Comparison of ENCODE assay signal across 9 mouse cellular contexts in genomic region chr17:23738836-23739201, GRCm38 (mm10). TPM values are rescaled to one million over a fixed set of nuclear protein-coding genes. Genes with fewer than 3 reads are reported as not detected.
DNase-seq lines count a peak whose midpoint lies in the region; ATAC-seq and TF ChIP-seq lines count a peak whose summit lies in the region.
"Had no signal": no experiment of that assay in that cellular context is flagged by ENCODE, and none has a peak within 500 bp of the region (broad histone marks: within the 10 kb centered on the region; RNA-seq: fewer than 3 reads in every experiment).

No protein-coding gene starts in this region.

- H3K27me3 ChIP-seq in heart, embryonic 12.5 days (replicated peaks): peaks cover 67% of the 10 kb centered on the region
- peaks cover 29% of the 10 kb centered on the region for H3K27me3 ChIP-seq in hindbrain, embryonic 14.5 days (ENCODE audit: control insufficient read depth, insufficient read depth, low read length)
- peaks cover 34% of the 10 kb centered on the region for H3K27me3 ChIP-seq in midbrain, embryonic 11.5 days (ENCODE audit: control insufficient read depth, insufficient read depth, low read length)

- WGBS in heart, embryonic 12.5 days: 33% methylated on average over 2 of the region's 2 CpGs
- 20% methylated on average over 2 of the region's 2 CpGs for WGBS in hindbrain, embryonic 14.5 days
- WGBS in midbrain, embryonic 11.5 days: 30% methylated on average over 2 of the region's 2 CpGs

- no peak for TF ChIP-seq POLR2A in cortical plate, adult 2 months (IDR thresholded peaks at IDR 0.05; ENCODE audit: extremely low read depth, insufficient read depth, low read length)

- H3K4me3 ChIP-seq in heart, embryonic 12.5 days: peak overlapping the region; percentile 66
- H3K4me3 ChIP-seq in cortical plate, adult 2 months (ENCODE audit: insufficient read depth, low read length): peak overlapping the region; percentile 68; the same call in 1 of the 2 replicates
- peak overlapping the region; percentile 91 for H3K4me3 ChIP-seq in hindbrain, embryonic 14.5 days (replicated peaks; ENCODE audit: low read length)
- peak overlapping the region; percentile 66 for H3K4me3 ChIP-seq in midbrain, embryonic 11.5 days (ENCODE audit: low read depth, low read length)

- no peaks in the 10 kb centered on the region for H3K9me3 ChIP-seq in heart, embryonic 12.5 days (replicated peaks)
- no peaks in the 10 kb centered on the region for H3K9me3 ChIP-seq in hindbrain, embryonic 14.5 days (ENCODE audit: control insufficient read depth, low read length)
- H3K9me3 ChIP-seq in midbrain, embryonic 11.5 days (ENCODE audit: control insufficient read depth, low read length): no peaks in the 10 kb centered on the region

- TF ChIP-seq CTCF in cortical plate, adult 2 months (IDR thresholded peaks at IDR 0.05; ENCODE audit: extremely low read depth, insufficient read depth, low read length): no peak

- H3K36me3 ChIP-seq in heart, embryonic 12.5 days: peaks cover 32% of the 10 kb centered on the region
- H3K36me3 ChIP-seq in hindbrain, embryonic 14.5 days (replicated peaks; ENCODE audit: control insufficient read depth, insufficient read depth): peaks cover 23% of the 10 kb centered on the region; the same call in 1 of the 2 replicates
- no peaks in the 10 kb centered on the region; the same call in 1 of the 2 replicates for H3K36me3 ChIP-seq in midbrain, embryonic 11.5 days (ENCODE audit: control insufficient read depth, insufficient read depth, low read length)

- intact Hi-C loops in heart, postnatal 25 days (cut with DNase I): no loop called here

- no peak for DNase-seq in heart, postnatal 25 days (ENCODE audit: low spot score)
- no peak for DNase-seq in hindbrain, embryonic 14.5 days (ENCODE audit: low spot score)
- no peak for DNase-seq in midbrain, embryonic 11.5 days (ENCODE audit: low spot score, missing footprints)
- no peak for DNase-seq in frontal cortex, postnatal 36 days (ENCODE audit: low spot score in 2 of 2)
- no peak for DNase-seq in spleen, postnatal 10 days (ENCODE audit: low spot score in 2 of 2)
- no peak for DNase-seq in kidney, adult 8-10 months

- H3K4me1 ChIP-seq in heart, embryonic 12.5 days (replicated peaks): peaks cover 33% of the 10 kb centered on the region
- peaks cover 2% of the 10 kb centered on the region; the same call in 1 of the 2 replicates for H3K4me1 ChIP-seq in cortical plate, adult 2 months (ENCODE audit: control insufficient read depth, insufficient read depth, low read length)
- H3K4me1 ChIP-seq in hindbrain, embryonic 14.5 days (replicated peaks; ENCODE audit: control insufficient read depth, insufficient read depth, low read length): peaks cover 15% of the 10 kb centered on the region
- peaks cover 8% of the 10 kb centered on the region for H3K4me1 ChIP-seq in midbrain, embryonic 11.5 days (ENCODE audit: control insufficient read depth, insufficient read depth, low read length)

- ATAC-seq in heart, embryonic 12.5 days (ENCODE audit: insufficient number of reproducible peaks, low FRiP score): no peak
- no peak for ATAC-seq in hindbrain, embryonic 14.5 days (ENCODE audit: low FRiP score)
- ATAC-seq in midbrain, embryonic 11.5 days (ENCODE audit: low FRiP score): no peak

- H3K27ac ChIP-seq in heart, embryonic 12.5 days (ENCODE audit: poor library complexity, severe bottlenecking): no peak overlapping the region
- no peak overlapping the region for H3K27ac ChIP-seq in cortical plate, adult 2 months (ENCODE audit: insufficient read depth, low read length)
- H3K27ac ChIP-seq in hindbrain, embryonic 14.5 days: 0 out of 2 replicates have a peak overlapping the region, but pooled peaks have one; percentile 82
- H3K27ac ChIP-seq in midbrain, embryonic 11.5 days (ENCODE audit: low read depth, low read length): 0 out of 2 replicates have a peak overlapping the region, but pooled peaks have one; percentile 54

- peak overlapping the region; percentile 81; the same call in 1 of the 2 replicates for H3K9ac ChIP-seq in heart, embryonic 12.5 days
- peak overlapping the region; percentile 94 for H3K9ac ChIP-seq in hindbrain, embryonic 14.5 days
- peak overlapping the region; percentile 68 for H3K9ac ChIP-seq in midbrain, embryonic 11.5 days (ENCODE audit: low read length)

- peak overlapping the region; percentile 98 for H3K4me2 ChIP-seq in heart, embryonic 12.5 days
- peak overlapping the region; percentile 70 for H3K4me2 ChIP-seq in hindbrain, embryonic 14.5 days (replicated peaks)
- H3K4me2 ChIP-seq in midbrain, embryonic 11.5 days: peak overlapping the region; percentile 99

RNA-seq across cellular contexts. Expression of gene Paqr4, which starts 1.8 kb away (rescaled TPM):
- polyA plus RNA-seq in heart, embryonic 12.5 days (2016; fragmentation: Nextera tagmentation; extraction: Ambion mirVana): 10.3 and 11.2 TPM in 2 replicates
- 10 to 100 TPM; 26.1 to 29.5 TPM for total RNA-seq in heart, postnatal 25 days (2021)
- 61.8 and 65.7 TPM in 2 replicates for polyA plus RNA-seq in cortical plate, adult 2 months (2012; rRNA removed)
- polyA plus RNA-seq in hindbrain, embryonic 14.5 days (2014; fragmentation: Nextera tagmentation; extraction: Ambion mirVana): 57.5 and 62.8 TPM in 2 replicates
- polyA plus RNA-seq in midbrain, embryonic 11.5 days (2014; fragmentation: Nextera tagmentation; extraction: Ambion mirVana): 29.5 and 30.2 TPM in 2 replicates

RNA-seq across cellular contexts. Expression of gene Kremen2, which starts 6.8 kb away (rescaled TPM):
- 0.17 and 0.33 TPM in 2 replicates for polyA plus RNA-seq in heart, embryonic 12.5 days (2016; fragmentation: Nextera tagmentation; extraction: Ambion mirVana)
- not detected for total RNA-seq in heart, postnatal 25 days (2021)
- polyA plus RNA-seq in cortical plate, adult 2 months (2012; rRNA removed): 0.85 and 0.96 TPM in 2 replicates
- 0.74 and 0.90 TPM in 2 replicates for polyA plus RNA-seq in hindbrain, embryonic 14.5 days (2014; fragmentation: Nextera tagmentation; extraction: Ambion mirVana)
- 0.58 and 0.63 TPM in 2 replicates for polyA plus RNA-seq in midbrain, embryonic 11.5 days (2014; fragmentation: Nextera tagmentation; extraction: Ambion mirVana)
- total RNA-seq: liver, adult 2 months had no signal

RNA-seq across cellular contexts. Expression of gene Pkmyt1, which starts 12.7 kb away (rescaled TPM):
- polyA plus RNA-seq in heart, embryonic 12.5 days (2016; fragmentation: Nextera tagmentation; extraction: Ambion mirVana): 32.4 and 32.7 TPM in 2 replicates
- total RNA-seq in heart, postnatal 25 days (2021): 1 to 10 TPM; 1.4 to 1.5 TPM
- 10.3 and 10.6 TPM in 2 replicates for polyA plus RNA-seq in cortical plate, adult 2 months (2012; rRNA removed)
- polyA plus RNA-seq in hindbrain, embryonic 14.5 days (2014; fragmentation: Nextera tagmentation; extraction: Ambion mirVana): 16.9 and 17.7 TPM in 2 replicates
- 29.3 and 33.7 TPM in 2 replicates for polyA plus RNA-seq in midbrain, embryonic 11.5 days (2014; fragmentation: Nextera tagmentation; extraction: Ambion mirVana)

RNA-seq across cellular contexts. Expression of gene 1520401A03Rik, which starts 16.2 kb away (rescaled TPM):
- 0.18 TPM in 1 of 2 replicates, not detected in the other for polyA plus RNA-seq in heart, embryonic 12.5 days (2016; fragmentation: Nextera tagmentation; extraction: Ambion mirVana)
- total RNA-seq in heart, postnatal 25 days (2021): not detected
- 0.21 TPM in 2 replicates for polyA plus RNA-seq in cortical plate, adult 2 months (2012; rRNA removed)
- polyA plus RNA-seq in hindbrain, embryonic 14.5 days (2014; fragmentation: Nextera tagmentation; extraction: Ambion mirVana): 0.09 and 0.18 TPM in 2 replicates
- polyA plus RNA-seq in midbrain, embryonic 11.5 days (2014; fragmentation: Nextera tagmentation; extraction: Ambion mirVana): not detected in 2 replicates
- total RNA-seq: liver, adult 2 months had no signal
- polyA plus RNA-seq: liver, adult 2 months had no signal

RNA-seq across cellular contexts. Expression of gene Flywch1, which starts 32.6 kb away (rescaled TPM):
- 64.1 and 67.5 TPM in 2 replicates for polyA plus RNA-seq in heart, embryonic 12.5 days (2016; fragmentation: Nextera tagmentation; extraction: Ambion mirVana)
- total RNA-seq in heart, postnatal 25 days (2021): 10 to 100 TPM; 29.7 to 33.2 TPM
- 257 and 259 TPM in 2 replicates for polyA plus RNA-seq in cortical plate, adult 2 months (2012; rRNA removed)
- 179 and 183 TPM in 2 replicates for polyA plus RNA-seq in hindbrain, embryonic 14.5 days (2014; fragmentation: Nextera tagmentation; extraction: Ambion mirVana)
- 125 and 142 TPM in 2 replicates for polyA plus RNA-seq in midbrain, embryonic 11.5 days (2014; fragmentation: Nextera tagmentation; extraction: Ambion mirVana)

Comparison
In these comparisons a context has a peak if more than half of its experiments do, and no peak if none do; other contexts are left out.
1. H3K27ac ChIP-seq: peak in hindbrain, embryonic 14.5 days (single experiment) and midbrain, embryonic 11.5 days (single experiment); none in heart, embryonic 12.5 days (single experiment) and cortical plate, adult 2 months (single experiment).
2. Peak in every context shown above with its lines, with median percentiles within 50 percentile points of each other: H3K4me2 ChIP-seq, H3K4me3 ChIP-seq and H3K9ac ChIP-seq.